Mouse (Mus musculus): ENCODE data around the gene Ewsr1. TPM values are rescaled to one million over a fixed set of nuclear protein-coding genes. Genes with fewer than 3 reads are reported as not detected.

Ewsr1 gene
- total and polyA plus RNA-seq, 3 experiments = 399 to 1,267 (median 418) TPM

- Histone ChIP-seq H3K9ac (ENCODE audit: insufficient read depth, low read depth) (no peak overlapping the region), H3K4me3 (replicated peaks in 1 of 3; ENCODE audit: low read depth in 2 of 3, low read length in 2 of 3, poor library complexity in 1 of 3) (no peak overlapping the region), H3K27ac (ENCODE audit: insufficient read depth, low read depth) (no peak overlapping the region), H3K9me3 (replicated peaks; ENCODE audit: low read length) (peaks cover 7% of the 10 kb centered on the region), H3K4me2 (ENCODE audit: insufficient read depth, low read depth, poor library complexity, severe bottlenecking) (no peak overlapping the region), H3K36me3 (replicated peaks in 1 of 2; ENCODE audit: control insufficient read depth in 1 of 2, insufficient read depth in 1 of 2, low read length in 1 of 2) (no peaks in the 10 kb centered on the region), H3K27me3 (replicated peaks) (peaks cover 41% of the 10 kb centered on the region), H3K4me1 (ENCODE audit: control insufficient read depth in 1 of 2, insufficient read depth in 2 of 2) (peaks cover 3 to 10% of the 10 kb centered on the region in 2 experiments), H3K79me2 (replicated peaks; ENCODE audit: control insufficient read depth, extremely low read depth, insufficient read depth, poor library complexity, severe bottlenecking) (no peaks in the 10 kb centered on the region)
- in situ Hi-C loops (cut with MboI; ENCODE audit: low pct_ligation_motif_present, low pct_unique_long_range_greater_than_20kb, low sequenced_read_pairs) = no loop called here
- TF ChIP-seq UBTF (IDR thresholded peaks at IDR 0.05; ENCODE audit: low read depth, low read length) (no peak), USF1 (IDR thresholded peaks at IDR 0.05; ENCODE audit: low read depth, low read length) (no peak), TCF12 (IDR thresholded peaks at IDR 0.05; ENCODE audit: low read depth, low read length) (no peak), GABPA (IDR thresholded peaks at IDR 0.05; ENCODE audit: insufficient replicate concordance, low read depth, low read length) (no peak), HCFC1 (IDR thresholded peaks at IDR 0.05; ENCODE audit: low read depth, low read length) (no peak), SMC3 (IDR thresholded peaks at IDR 0.05; ENCODE audit: low read depth, low read length) (no peak)
- no peak for DNase-seq (ENCODE audit: extremely low read depth)
- dilution Hi-C loops (cut with MboI; ENCODE audit: extremely low pct_ligation_motif_present, extremely low pct_unique_long_range_greater_than_20kb, low sequenced_read_pairs) = no loop called here
Observed at GRCm38 (mm10) chr11:5125713-5126112, 26.6 kb upstream of the Ewsr1 start.

DNA sequence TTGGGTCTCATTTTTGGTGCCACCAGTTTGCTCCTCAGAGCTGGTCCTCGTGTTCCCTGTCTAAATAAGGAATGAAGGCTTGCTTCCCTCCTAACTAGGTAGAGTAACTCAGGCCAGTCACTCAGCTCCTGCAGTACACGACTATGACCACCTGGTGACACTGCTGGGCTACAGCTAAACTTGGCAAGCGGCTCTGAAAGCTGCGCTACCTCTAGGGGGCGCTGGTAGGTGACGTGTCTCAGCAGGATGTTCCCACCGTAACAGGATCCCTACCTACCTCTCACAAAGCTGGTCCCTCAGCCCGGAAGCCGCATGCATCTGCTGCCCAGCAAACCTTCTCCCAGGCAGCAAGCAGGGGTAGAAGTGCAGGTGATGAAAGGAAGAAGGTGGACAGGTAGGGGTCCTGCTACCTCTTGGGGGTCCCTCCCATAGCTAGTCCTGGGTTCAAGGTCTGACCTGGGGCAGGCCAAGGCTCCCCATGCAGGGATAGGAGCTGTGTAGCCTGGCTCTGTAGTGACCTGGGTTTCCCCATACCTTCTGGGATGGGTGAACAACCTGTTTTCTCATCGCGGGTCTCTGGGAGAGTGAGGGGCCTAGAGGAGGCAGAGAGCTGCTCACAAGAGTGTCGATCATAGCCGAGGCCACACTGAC, 16.0 kb upstream of the Ewsr1 start:
- Histone ChIP-seq H3K36me3 (replicated peaks in 1 of 2; ENCODE audit: control insufficient read depth in 1 of 2, insufficient read depth in 1 of 2, low read length in 1 of 2) (no peaks in the 10 kb centered on the region), H3K4me1 (ENCODE audit: control insufficient read depth in 1 of 2, insufficient read depth in 2 of 2) (peaks cover 4 to 26% of the 10 kb centered on the region in 2 experiments), H3K4me3 (replicated peaks in 1 of 3; ENCODE audit: low read depth in 2 of 3, low read length in 2 of 3, poor library complexity in 1 of 3) (peak overlapping the region in 2 of 3 experiments; percentile 5 to 26), H3K27ac (ENCODE audit: insufficient read depth, low read depth) (no peak overlapping the region), H3K4me2 (ENCODE audit: insufficient read depth, low read depth, poor library complexity, severe bottlenecking) (no peak overlapping the region), H3K9me3 (replicated peaks; ENCODE audit: low read length) (no peaks in the 10 kb centered on the region), H3K27me3 (replicated peaks) (peaks cover 60% of the 10 kb centered on the region), H3K79me2 (replicated peaks; ENCODE audit: control insufficient read depth, extremely low read depth, insufficient read depth, poor library complexity, severe bottlenecking) (no peaks in the 10 kb centered on the region), H3K9ac (ENCODE audit: insufficient read depth, low read depth) (no peak overlapping the region)
- dilution Hi-C loops (cut with MboI; ENCODE audit: extremely low pct_ligation_motif_present, extremely low pct_unique_long_range_greater_than_20kb, low sequenced_read_pairs) = no loop called here
- no peak for TF ChIP-seq E2F4 (IDR thresholded peaks at IDR 0.05; ENCODE audit: insufficient replicate concordance, low read depth, low read length)
- TF ChIP-seq TBP (conservative IDR thresholded peaks at IDR 0.05; ENCODE audit: low read depth, low read length) = no peak
- TF ChIP-seq CTCF (conservative IDR thresholded peaks at IDR 0.05 in 1 of 2, IDR thresholded peaks at IDR 0.05 in 1 of 2; ENCODE audit: low read depth in 2 of 2, low read length in 2 of 2) = peak; percentile 100
- TF ChIP-seq ZNF384 (IDR thresholded peaks at IDR 0.05; ENCODE audit: low read depth, low read length) = no peak
- no peak for TF ChIP-seq JUND (conservative IDR thresholded peaks at IDR 0.05; ENCODE audit: low read depth, low read length)
- TF ChIP-seq SMC3 (IDR thresholded peaks at IDR 0.05; ENCODE audit: low read depth, low read length) = peak; percentile 96
- TF ChIP-seq NELFE (IDR thresholded peaks at IDR 0.05; ENCODE audit: low read depth, low read length) = peak; percentile 83; the same call in 1 of the 2 replicates
- TF ChIP-seq KAT2A (IDR thresholded peaks at IDR 0.05; ENCODE audit: insufficient replicate concordance, low read length) = no peak
- TF ChIP-seq SIN3A (IDR thresholded peaks at IDR 0.05; ENCODE audit: low read length) = no peak
- peak; percentile 22; the same call in 1 of the 2 replicates for TF ChIP-seq ZC3H11A (IDR thresholded peaks at IDR 0.05; ENCODE audit: low read depth, low read length)
- no peak for TF ChIP-seq BHLHE40 (IDR thresholded peaks at IDR 0.05; ENCODE audit: low read depth, low read length)
- no peak for TF ChIP-seq GABPA (IDR thresholded peaks at IDR 0.05; ENCODE audit: insufficient replicate concordance, low read depth, low read length)
- TF ChIP-seq MAZ (IDR thresholded peaks at IDR 0.05; ENCODE audit: low read depth, low read length) = no peak
- TF ChIP-seq JUN (IDR thresholded peaks at IDR 0.05; ENCODE audit: insufficient read depth, low read depth, low read length) = no peak
- TF ChIP-seq HCFC1 (IDR thresholded peaks at IDR 0.05; ENCODE audit: low read depth, low read length) = no peak
- TF ChIP-seq TCF12 (IDR thresholded peaks at IDR 0.05; ENCODE audit: low read depth, low read length) = no peak
- TF ChIP-seq IRF4 (IDR thresholded peaks at IDR 0.05; ENCODE audit: low read depth, low read length) = no peak
- peak; percentile 99 for TF ChIP-seq RAD21 (IDR thresholded peaks at IDR 0.05; ENCODE audit: low read depth, low read length)
- no peak for TF ChIP-seq MYC (IDR thresholded peaks at IDR 0.05; ENCODE audit: low read depth, low read length)
- no peak for TF ChIP-seq CHD1 (IDR thresholded peaks at IDR 0.05; ENCODE audit: low read depth, low read length)
- TF ChIP-seq ZKSCAN1 (IDR thresholded peaks at IDR 0.05; ENCODE audit: borderline replicate concordance, low read depth, low read length) = no peak
- in situ Hi-C loops (cut with MboI; ENCODE audit: low pct_ligation_motif_present, low pct_unique_long_range_greater_than_20kb, low sequenced_read_pairs) = loop anchor here (5.0 to 10.0 kb wide), 2 partner anchors 167 to 350 kb away; no protein-coding TSS in a partner anchor
- DNase-seq (ENCODE audit: extremely low read depth) = peak; percentile 96
